Mouse (Mus musculus) kidney, postnatal 25 days (tissue): ENCODE results near the gene Olfr832.
"Not testable (repeated sequence)": the region's sequence is repeated elsewhere in the genome, so short reads cannot be mapped to it uniquely, and the experiment has no call there.

Source experiments
- DNase-seq, 2 experiments: peaks; one replicate each; pipeline ENCODE4 v3.0.0; 2021; ENCODE audit warnings: mixed read lengths in 2 of 2

Olfr832 gene

DNA sequence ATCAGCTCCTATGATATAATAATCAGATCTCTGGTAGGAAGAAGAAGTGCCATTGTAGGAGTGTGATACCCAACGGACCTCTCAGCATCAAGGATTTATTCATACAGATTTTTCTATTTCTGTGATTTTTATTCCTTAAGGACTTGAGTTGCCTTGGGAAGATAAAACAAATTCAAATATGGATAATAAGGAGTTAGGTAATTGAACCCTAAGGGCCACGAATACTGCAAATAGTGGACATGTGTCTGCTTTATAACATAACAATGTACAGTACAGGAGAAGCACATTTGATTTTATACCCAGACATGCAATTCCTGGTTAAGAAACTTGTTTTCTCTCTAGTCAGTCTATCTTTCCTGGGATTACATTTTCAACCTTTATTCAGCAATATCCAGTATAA is at the start of gene Olfr832:
Olfr832 (plus strand) TSS at position 301 of the 400 bp plus-strand sequence.
- not testable (repeated sequence) for DNase-seq

DNA sequence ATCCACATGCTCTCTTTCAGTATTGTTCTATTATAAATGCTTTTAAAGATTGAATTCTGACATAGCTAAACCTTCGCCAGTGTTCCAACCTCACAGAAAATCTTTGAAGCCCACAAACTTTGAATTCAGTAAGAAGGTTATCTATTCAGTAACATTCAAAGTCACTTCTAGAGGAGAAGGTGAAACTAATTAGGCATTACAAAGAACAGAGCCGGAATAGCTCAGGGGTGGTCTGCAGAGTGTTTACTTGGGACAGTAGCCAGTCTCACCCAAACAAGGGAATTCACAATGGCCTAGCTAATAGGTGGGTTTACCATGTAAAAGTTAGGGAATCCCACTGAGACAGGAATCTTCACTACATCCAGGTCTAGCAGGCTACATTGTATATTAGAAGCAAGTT is 29.2 kb upstream of the Olfr832 start:
- DNase-seq = not testable (repeated sequence)

DNA sequence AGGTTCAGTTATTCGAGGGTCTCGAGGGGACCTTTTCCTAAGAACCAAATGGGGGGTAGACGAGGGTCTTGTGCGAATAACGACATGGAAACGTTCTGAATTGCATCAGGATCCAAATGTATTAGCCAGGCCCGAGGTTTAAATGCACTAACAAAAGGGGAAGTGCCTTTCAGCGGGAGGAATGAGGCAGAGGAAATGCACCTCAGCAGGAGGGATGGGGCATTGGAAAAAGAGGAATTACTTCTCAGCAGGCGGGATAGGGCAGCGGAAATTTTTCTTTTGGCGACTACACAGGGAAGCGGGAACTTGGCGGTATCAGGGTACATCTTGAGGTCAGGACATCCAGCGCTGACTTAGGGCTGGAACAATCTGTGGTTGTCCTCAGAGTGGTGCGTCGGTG is 9.0 kb upstream of the Olfr832 start:
- DNase-seq = not testable (repeated sequence)

- no peak for DNase-seq
These were observed 25.1 kb downstream of the Olfr832 start for GRCm38 (mm10) chr9:18962021-18962420.

DNA sequence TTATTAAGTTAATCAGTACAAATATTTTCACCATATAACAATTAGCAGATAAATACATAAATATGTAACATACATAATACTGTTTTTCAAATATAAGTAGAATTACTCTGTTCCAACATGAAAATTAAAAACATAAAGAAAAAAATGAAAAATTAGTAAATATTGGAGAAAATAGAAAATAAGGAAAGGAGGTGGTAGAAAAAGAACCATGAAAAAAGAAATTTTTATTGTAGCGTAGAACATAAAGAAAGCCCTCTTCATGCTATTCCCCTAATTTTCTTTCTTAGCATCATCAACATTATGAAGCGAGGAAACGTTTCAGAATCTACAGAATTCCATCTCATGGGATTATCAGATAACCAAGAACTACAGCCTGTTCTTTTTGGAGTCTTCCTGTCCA is 50.8 kb downstream of the Olfr832 start, which contains the start of gene Olfr834:
Olfr834 (plus strand) TSS at position 301 of the 400 bp plus-strand sequence.
- DNase-seq = no peak
